Mouse (Mus musculus) v-Abl transformed pro-B cells (cell line): ENCODE data around the gene Sorbs2.

Experiments used
- in situ Hi-C, 2 experiments: fragments of 400-800 bp; cut with MboI; formaldehyde crosslinking; loops; one replicate each; pipeline ENCODE4 v1.15.1; 2025; ENCODE audit not compliant: unreplicated experiment in 2 of 2

The Sorbs2 gene

GRCm38 (mm10) chr8:45737266-45737665 is 229.7 kb downstream of the Sorbs2 start:
- in situ Hi-C loops: no loop called here

- in situ Hi-C loops: no loop called here
These were observed 235.7 kb downstream of the Sorbs2 start for GRCm38 (mm10) chr8:45743326-45743725.

DNA sequence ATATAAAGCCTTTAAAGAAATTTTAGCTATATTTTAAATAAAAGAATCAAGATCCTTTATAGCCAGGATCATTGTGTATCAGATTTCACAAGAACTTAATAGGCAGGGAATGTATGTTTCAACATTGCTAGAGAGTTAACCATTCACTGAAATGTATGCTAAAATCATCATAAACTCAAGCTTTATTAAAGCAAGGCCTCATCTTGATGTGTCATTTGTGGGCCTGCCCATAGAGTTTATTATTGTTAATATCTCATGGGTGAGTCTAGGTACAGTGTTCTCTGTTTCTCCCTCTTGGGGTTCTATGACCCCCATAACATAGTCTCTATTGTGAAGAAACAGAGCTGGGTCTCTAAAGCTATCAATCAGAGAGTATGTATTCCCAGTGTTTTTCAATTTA is 236.2 kb downstream of the Sorbs2 start:
- in situ Hi-C loops: no loop called here

- in situ Hi-C loops: no loop called here
These were observed 244.2 kb downstream of the Sorbs2 start for GRCm38 (mm10) chr8:45751512-45752502.

- in situ Hi-C loops: no loop called here
These were observed 247.9 kb downstream of the Sorbs2 start for GRCm38 (mm10) chr8:45755482-45755881.

DNA sequence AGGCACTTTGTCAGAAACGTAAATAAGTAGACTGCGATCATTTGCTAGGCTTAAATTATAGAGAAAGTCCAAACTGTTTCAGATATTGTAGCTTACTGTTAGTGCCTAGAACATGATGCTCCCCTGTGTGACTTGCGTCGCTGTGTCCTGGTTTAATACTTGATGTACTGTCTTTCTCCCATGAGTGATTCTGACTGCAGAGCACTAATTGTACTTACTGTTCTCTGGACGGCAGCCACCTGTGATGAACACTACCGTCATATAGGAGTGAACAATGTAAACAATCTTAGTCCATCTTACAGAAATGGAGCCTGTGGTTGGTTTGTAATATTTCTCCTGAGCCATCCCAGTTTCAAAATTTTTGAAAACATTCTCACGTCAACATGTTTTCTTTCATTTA is 248.4 kb downstream of the Sorbs2 start:
- in situ Hi-C loops: no loop called here

DNA sequence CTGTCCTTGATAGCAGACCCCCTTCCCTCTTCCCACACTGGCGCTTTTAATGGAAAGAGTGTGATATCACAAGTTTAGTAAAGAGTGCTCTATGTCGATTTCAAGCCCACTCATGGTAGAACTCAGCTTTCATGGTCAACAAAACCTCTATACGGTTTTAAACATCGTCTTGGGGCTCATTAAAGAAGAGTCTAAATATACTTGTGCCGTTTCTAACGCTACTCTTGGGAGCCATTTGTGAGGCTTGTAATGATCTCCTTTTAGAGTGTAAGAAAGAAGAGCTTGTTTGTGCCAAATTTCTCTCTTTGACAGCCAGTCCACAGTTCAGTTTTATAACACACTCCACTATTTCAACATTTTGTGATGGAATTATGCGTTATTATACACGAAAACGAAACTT is 253.0 kb downstream of the Sorbs2 start:
- in situ Hi-C loops: no loop called here

GRCm38 (mm10) chr8:45761053-45761452 is 253.5 kb downstream of the Sorbs2 start:
- in situ Hi-C loops: no loop called here

- in situ Hi-C loops: no loop called here
These were observed 255.5 kb downstream of the Sorbs2 start for GRCm38 (mm10) chr8:45762982-45763689.

DNA sequence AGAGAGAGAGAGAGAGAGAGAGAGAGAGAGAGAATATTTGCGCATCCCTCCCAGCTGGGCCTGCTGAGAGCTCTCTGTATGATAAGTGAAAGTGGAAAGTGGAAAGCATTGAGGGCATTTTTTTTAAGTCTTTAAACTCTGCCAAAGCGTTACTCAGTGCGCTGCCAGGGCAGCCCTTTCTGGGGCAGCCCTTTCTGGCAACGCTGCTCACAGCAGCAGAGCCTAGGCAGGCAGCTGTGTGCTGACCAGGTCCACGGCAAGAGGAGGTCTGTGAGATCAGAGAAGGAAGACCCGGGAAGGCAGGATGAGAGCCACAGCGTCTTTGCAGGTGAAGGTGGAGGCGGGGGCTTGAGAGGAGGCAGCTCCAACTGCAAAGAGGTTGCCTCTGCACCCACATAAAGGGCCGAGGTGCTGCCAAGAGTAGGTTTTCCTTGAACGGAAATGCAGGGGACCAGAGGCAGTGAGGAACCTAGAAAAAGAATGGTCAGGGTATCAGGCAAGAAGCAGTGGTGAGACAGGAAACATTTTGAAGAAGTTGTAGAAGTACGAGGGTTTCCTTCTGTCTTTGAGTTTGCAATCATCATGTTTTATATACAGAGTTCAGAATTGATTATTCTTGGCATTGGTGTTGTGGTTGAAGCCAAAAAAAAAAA is 256.2 kb downstream of the Sorbs2 start:
- in situ Hi-C loops: no loop called here

- in situ Hi-C loops: no loop called here
These were observed 258.6 kb downstream of the Sorbs2 start for GRCm38 (mm10) chr8:45766138-45766537.

- in situ Hi-C loops: loop anchor here in 1 of 2 experiments (10.0 kb wide), 1 partner anchor 320 kb away; no protein-coding TSS in a partner anchor
These were observed 267.3 kb downstream of the Sorbs2 start for GRCm38 (mm10) chr8:45774841-45775240.

GRCm38 (mm10) chr8:45775481-45775880 is 267.9 kb downstream of the Sorbs2 start:
- in situ Hi-C loops: loop anchor here in 1 of 2 experiments (10.0 kb wide), 1 partner anchor 321 kb away; no protein-coding TSS in a partner anchor

GRCm38 (mm10) chr8:45776366-45776765 is 268.8 kb downstream of the Sorbs2 start:
- in situ Hi-C loops: loop anchor here in 1 of 2 experiments (10.0 kb wide), 1 partner anchor 322 kb away; no protein-coding TSS in a partner anchor

DNA sequence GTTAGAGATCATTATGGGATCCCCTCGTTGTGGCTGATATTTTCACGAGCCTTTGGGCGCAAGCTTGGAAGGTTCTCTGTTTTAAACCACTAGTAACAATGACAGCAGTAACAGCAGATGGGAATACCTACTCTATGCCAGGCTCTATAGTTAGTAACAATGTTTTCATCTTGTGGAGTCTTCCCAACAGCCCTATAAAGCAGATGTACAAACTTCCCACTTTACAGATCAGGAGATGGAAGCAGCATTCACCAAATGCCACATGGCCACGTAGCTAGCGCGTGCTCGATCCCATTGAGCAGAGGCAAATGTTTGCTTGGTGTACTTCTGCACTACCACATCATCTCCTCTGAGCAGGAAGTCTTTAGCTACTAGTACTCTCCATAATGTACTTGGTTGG is 269.4 kb downstream of the Sorbs2 start:
- in situ Hi-C loops: loop anchor here in 1 of 2 experiments (10.0 kb wide), 1 partner anchor 322 kb away; no protein-coding TSS in a partner anchor

GRCm38 (mm10) chr8:45780585-45780984 is 273.0 kb downstream of the Sorbs2 start:
- in situ Hi-C loops: no loop called here

DNA sequence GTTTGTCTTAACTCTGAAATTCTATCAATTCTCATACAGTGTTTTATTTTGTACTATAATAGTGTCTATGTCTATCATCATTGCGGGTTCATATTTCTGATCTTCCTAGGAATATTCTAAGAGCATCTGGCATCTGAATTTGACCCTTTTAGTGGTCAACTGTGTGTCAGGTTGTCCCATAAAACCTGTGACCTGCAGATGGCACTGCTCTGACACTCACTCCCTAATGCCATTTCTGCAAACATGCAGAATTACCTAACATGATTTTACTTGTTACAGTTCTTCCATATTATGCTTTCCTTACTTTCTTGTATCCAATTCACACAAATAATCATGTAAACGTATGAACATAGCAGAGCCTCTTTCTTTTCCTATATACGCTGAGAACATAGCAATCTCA is 281.0 kb downstream of the Sorbs2 start:
- in situ Hi-C loops: no loop called here

GRCm38 (mm10) chr8:45794847-45795246 is 287.3 kb downstream of the Sorbs2 start:
- in situ Hi-C loops: no loop called here

DNA sequence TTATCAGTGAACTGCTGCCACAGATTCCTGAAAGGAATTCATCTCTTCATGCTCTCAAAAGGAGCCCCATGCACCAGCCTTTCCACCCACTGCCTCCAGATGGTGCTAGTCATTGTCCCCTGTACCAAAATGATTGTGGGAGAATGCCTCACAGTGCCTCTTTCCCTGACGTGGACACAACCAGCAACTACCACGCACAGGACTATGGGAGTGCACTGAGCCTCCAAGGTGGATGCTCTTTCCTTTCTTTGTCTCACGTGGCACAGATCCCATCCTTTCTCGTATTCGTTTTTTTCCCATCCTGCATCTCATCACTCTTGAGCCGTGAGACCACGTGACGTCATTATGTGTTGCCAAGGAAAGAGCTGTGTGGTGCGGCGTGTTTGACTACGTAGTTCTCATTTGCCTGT is 288.7 kb downstream of the Sorbs2 start:
- in situ Hi-C loops: no loop called here

DNA sequence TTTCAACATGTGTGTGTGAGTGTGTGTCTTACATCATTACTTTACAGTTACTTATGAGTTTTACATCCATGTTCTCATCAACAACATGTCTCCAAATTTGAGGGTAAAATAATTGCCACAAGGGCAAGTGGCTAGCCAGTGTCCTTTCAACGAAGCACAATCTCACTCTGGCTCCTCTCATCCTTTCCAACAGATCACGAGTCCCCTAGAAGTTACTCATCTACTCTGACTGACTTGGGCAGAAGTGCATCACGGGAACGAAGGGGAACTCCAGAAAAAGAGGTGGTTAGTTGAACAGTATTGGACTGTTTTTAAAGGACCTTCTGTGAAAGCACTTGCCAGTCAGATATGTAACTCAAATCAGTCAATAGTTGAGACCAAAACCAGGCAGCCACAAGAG is 291.9 kb downstream of the Sorbs2 start:
- in situ Hi-C loops: no loop called here

- in situ Hi-C loops: no loop called here
These were observed 301.0 kb downstream of the Sorbs2 start for GRCm38 (mm10) chr8:45808597-45808996.
